Mouse (Mus musculus) bone marrow, adult 2 months (tissue): Measurements from ENCODE around the gene Ddc.

Source experiments
- CTCF ChIP-seq: fragments of 200-500 bp; IDR thresholded peaks from 2 replicates; pipeline ENCODE4 v1.5.1; 2011; ENCODE audit warnings: low read length, control low read depth; ENCODE audit not compliant: control insufficient read depth, insufficient read depth
- POLR2A ChIP-seq: fragments of 200-500 bp; IDR thresholded peaks from 2 replicates; pipeline ENCODE4 v1.6.1; 2011; ENCODE audit warnings: low read depth, mild to moderate bottlenecking, control low read depth, low read length, borderline replicate concordance; ENCODE audit not compliant: control insufficient read depth

DNA sequence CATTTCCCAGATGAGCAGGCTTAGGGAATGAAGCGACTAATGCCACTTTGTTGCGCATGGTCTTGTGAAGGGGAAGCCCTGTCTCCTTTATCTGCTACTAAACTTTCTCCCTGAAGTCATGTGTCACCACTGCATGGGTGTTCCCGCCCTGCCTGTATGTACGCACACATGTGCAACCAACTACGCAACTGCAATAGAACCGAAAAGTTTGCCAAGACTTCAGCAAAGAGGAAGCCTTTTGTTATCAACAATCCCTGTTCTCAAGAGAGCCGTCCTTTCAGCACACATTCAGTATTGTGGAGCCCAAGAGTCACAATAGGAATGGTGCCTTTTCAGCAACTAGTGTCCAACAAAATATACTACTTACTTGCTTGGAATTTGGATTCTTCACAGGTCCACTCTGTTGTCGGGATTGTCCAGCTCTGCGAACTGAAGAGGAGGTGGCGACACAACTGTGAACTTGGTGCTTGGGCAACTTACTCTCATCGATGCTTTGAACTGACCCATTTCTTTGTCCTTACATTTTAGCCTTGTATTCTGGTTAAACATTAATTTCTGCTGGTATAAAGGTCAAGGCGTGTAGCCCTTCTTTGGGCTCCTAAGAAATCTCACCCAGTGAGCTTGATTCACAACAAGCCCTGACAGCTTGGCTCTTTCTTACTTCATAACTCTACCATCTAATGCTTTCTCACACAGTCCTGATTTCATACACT, at the start of gene Ddc:
- no peak for TF ChIP-seq POLR2A
- TF ChIP-seq CTCF: no peak
